Mouse (Mus musculus) heart, adult 18-20 months (tissue): ENCODE data around the gene Dgcr8. TPM values are rescaled to one million over a fixed set of nuclear protein-coding genes. Genes with fewer than 3 reads are reported as not detected.
"Not testable (repeated sequence)": the region's sequence is repeated elsewhere in the genome, so short reads cannot be mapped to it uniquely, and the experiment has no call there.

Experiments
- DNase-seq, 2 experiments: peaks; one replicate each; pipeline ENCODE4 v3.0.0; 2021 to 2022; ENCODE audit warnings: mixed read lengths in 1 of 2
- long read RNA-seq, 2 experiments: library from polyadenylated mRNA; stranded (forward); transcript quantifications; one replicate each; pipeline ENCODE4 v2.0.0; 2021
- total RNA-seq, 2 experiments: library from RNA; stranded (reverse); gene quantifications; 2 replicates each; pipeline ENCODE4 v1.2.3; 2021

Gene Dgcr8
- total RNA-seq = 10 to 100 TPM; 10.9 to 12.4 TPM
- long read RNA-seq, experiment 1, full-length matches to known transcripts = 5 of 15 reads
- long read RNA-seq, experiment 1, partial matches to known transcripts = 2 of 15 reads
- long read RNA-seq, experiment 1, other reads (novel, unspliced or antisense) = 8 of 15 reads
- long read RNA-seq, experiment 2, full-length matches to known transcripts = 2 of 9 reads
- long read RNA-seq, experiment 2, partial matches to known transcripts = 2 of 9 reads
- long read RNA-seq, experiment 2, other reads (novel, unspliced or antisense) = 5 of 9 reads

DNA sequence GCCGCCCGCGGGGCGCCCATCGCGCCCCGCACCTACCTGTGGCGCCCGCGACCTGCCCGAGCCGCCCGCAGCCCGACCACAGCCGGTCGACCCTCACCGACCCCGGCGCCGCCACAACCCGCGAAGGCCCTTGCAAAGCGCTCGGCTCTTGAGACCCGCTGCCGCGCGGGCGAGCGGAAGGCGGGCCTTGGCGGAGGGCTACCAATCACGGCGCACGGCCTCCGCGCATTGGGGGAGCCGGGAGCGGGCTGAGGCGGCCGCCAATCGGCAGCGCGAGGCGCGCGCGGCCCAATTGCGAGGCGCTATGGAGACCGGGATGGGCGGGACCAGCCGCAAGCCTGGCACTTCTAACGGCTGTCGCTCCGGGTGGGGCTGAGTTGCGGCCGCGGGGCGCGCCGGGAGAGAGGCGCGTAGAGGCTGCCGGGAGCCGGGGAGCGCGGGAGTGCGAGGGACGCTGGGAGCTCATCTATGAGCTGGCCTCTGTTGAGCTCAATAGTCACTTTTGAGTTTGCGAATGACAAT, at the start of gene Dgcr8:
TSS of gene Dgcr8 (minus strand) at position 180 of the 522 bp plus-strand sequence.
- peak; percentile 96 to 99 for DNase-seq

DNA sequence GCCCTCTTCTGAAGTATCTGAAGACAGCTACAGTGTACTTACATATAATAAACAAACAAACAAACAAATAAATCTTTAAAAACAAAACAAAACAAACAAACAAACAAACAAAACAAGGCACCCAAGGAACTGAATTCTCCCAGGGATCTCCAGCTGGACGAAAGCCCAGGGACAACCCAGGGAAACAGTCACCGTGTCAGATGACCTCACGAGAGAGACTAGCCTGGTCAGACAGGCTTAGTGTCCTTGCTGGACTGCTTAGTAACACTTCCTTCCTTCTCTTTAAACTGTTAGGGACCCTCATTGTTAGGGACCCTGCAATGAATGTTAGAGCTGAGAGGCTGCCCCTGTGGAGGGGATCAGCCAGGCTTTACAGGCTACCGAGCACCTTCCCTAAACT, 48.2 kb upstream of the Dgcr8 start:
- no peak for DNase-seq

DNA sequence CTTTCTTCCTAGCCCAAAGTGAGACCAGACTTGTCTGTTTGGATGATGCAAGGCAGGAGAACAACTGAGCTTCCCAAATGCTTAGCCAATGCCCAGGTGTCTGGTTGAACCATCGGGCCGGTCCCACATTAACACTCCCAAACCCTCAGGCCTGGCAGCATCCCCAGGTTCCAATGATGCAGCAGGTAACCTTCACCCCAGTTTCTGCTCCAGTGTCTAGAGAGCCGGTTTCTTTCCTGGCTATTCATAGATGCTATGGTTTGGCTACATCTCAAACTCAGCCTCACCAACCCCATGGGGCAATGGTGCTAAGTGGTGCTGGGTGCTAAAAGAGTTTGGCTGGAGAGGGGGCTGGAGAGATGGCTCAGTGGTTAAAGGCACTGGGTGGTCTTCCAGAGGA, 46.9 kb upstream of the Dgcr8 start:
- DNase-seq = peak; percentile 42 to 67

DNA sequence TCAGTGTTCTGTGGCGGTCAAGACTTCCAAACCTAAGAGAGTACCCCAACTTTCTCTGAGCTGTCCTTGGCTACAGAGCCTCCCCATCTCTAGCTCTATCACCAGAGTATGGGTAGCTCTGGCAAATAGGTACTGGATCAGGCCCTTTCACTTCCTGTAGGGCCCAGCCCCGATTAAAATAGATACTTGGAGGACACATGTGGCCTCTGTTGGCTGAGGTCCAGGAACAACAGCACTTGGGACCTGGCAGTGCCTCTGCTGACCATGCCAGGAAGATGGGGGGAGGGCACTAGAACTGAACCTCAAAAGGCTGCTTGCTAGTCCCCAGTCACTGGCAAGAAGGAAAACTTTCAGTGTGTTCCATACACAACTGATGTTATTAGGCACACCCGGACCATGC, 44.9 kb upstream of the Dgcr8 start:
- DNase-seq = peak; percentile 70 to 73

DNA sequence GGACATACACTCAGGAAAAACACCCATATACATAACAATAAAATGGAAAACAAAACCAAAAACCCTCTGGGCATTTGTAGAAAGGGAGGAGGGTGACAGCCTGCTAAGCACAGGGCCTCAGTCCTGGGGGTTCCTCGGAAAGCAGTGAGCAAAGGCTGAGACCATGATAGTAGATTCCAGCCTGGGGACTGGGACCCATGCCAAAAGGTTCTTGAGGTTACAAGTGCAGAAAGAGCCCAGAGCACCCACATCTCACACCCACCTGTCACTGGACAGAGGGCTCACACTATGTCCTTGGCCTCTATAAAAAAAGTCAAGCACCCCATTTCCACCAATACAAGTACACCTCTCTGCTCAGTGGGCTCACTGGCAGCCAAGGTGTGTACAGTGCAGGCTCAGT, 39.5 kb upstream of the Dgcr8 start:
- DNase-seq = no peak

DNA sequence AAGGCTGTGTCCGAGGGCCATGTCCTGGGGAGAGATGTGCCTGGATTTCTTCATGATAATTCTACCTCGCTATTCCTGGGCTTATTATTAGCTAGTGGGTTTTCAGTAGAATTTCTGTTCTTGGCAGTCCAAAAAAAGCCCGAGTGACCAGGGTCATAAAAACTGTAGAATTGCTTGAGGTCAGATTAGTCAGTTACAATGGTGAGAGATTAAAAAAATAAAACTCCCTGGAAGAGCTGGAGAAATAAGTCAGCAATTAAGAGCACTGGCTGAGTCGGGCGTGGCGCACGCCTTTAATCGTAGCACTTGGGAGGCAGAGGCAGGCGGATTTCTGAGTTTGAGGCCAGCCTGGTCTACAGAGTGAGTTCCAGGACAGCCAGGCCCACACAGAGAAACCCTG, 38.9 kb upstream of the Dgcr8 start:
- no peak for DNase-seq

DNA sequence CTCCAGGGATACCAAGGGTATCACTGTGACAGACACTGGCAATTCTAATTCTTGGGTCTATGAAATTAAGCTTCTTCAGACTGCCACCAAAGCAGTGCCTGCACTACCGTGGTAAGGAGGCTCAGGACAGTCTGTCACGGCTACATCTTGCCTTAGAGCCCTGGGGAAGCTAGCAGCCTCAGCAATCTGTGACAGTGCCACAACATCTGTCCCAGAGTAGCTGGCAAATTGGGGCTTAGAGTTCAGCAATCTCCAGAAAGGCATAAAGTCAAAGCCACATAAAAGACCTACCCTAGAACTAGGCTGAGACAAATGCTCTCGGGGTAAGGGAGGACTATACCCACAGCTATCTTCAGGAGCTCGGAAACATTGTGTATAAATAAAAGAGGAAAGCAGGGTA, 36.7 kb upstream of the Dgcr8 start:
- no peak for DNase-seq

GRCm38 (mm10) chr16:18324031-18324430, 35.0 kb upstream of the Dgcr8 start:
- DNase-seq = no peak

DNA sequence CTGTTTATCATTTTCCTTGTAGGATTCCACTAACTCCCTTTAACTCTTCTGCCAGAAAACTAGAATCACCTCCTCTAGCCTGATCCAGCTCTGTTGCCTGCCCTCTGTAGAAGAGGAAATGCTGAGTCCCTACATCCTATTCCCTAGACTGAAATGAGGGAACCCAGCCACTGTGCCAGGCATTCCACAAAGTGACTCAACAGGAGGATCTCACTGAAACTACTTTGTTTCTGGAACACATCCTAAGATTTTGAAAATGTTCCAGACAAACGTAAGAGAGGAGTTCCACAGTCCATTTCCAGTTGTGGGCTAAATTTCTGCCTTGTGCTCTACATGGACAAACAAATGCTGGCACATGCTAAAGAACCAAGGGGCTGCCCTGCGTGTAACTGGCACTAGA, 34.4 kb upstream of the Dgcr8 start:
- no peak for DNase-seq

DNA sequence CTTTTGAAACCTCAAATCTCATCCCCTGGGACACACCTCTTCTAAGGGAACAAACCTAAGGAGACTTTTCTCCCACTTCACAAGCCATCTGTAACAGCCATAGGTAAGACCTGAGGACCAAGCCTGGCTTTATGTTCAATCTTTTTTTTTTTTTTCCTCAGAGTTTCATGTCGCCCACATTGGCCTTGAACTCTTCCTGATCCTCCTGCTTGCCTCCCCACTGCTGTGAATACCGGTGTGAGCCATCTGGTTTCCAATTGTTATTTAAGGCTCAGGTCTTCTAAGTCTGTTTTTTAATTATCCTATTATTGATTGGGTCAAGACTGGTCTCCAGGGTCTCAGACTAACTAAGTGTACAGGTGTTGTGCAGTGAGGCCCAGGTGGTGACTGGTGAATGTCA, 32.4 kb upstream of the Dgcr8 start:
- no peak for DNase-seq

DNA sequence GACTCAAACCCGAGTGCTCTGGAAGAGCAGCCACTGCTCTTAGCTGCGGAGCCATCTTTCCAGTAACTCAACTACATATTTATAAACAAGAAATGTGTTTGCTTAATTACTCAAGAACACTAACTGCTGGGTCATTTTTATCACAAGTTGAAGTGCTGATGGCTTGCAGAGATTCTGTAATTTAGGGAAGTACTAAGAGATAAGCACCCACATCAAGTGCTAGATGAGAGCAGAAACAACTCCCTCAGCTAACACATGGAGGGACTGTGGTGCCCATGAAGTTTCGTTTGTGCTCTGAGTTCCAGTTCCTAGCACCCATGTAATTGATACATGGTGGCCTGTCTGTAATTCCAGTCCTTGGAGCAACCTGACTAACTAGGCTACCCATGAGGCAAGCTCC, 29.9 kb upstream of the Dgcr8 start:
- no peak for DNase-seq

DNA sequence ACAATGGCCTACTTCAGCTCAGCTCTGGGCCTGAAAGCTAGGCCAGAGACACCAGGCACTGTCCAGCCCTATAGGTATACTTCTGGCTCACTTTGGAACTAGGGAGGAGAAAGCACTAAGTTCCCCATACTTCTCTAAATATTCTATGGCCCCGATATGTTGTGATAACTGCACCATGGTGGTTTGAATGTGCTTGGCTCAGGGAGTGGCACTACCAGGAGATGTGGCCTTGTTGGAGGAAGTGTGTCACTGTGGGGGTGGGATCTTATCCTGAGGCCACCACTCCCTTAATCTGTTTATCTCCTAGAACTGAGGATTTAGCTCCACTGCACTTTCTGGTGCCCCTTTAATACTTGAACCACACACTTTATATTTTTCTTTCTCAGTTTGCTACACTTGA, 19.1 kb upstream of the Dgcr8 start:
- DNase-seq = no peak

GRCm38 (mm10) chr16:18289614-18290013, 568 bp upstream of the Dgcr8 start:
- not testable (repeated sequence) for DNase-seq

DNA sequence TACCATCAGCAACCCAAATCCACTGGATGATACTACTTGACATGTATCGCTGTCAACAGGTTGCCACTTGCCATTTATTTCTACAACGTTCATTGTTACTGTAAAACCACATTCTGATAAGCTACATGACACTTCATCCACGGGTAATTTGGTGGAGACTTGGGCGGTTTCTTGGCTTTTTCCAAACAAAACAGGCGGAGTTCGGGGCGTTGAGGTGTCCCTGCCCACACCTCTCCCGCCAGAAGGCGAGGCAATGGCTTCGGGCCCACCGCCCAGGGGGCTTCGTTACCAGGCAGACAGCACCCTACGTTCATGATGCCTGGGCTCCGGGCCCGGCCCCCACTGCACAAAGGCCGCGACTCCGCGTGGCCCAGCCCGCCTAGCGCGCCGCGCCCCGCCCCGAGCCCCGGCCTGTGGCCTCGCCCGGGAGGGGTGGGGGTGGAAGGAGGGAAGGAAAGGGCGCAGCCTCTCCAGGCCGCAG, 425 bp downstream of the Dgcr8 start:
- DNase-seq = no peak

GRCm38 (mm10) chr16:18288166-18288565, 880 bp downstream of the Dgcr8 start:
- no peak for DNase-seq

GRCm38 (mm10) chr16:18275166-18275565, 13.9 kb downstream of the Dgcr8 start:
- DNase-seq = no peak

- DNase-seq = no peak
These were observed 20.9 kb downstream of the Dgcr8 start for GRCm38 (mm10) chr16:18268182-18268581.

- no peak for DNase-seq
These were observed 24.0 kb downstream of the Dgcr8 start for GRCm38 (mm10) chr16:18265024-18265423.

- no peak for DNase-seq
These were observed 30.8 kb downstream of the Dgcr8 start, which contains the start of gene Gm49776 for GRCm38 (mm10) chr16:18258221-18258620. Gm49776 (minus strand) TSS chr16:18258321.

GRCm38 (mm10) chr16:18253866-18254265, 35.2 kb downstream of the Dgcr8 start:
- DNase-seq = no peak

GRCm38 (mm10) chr16:18252736-18253135, 36.3 kb downstream of the Dgcr8 start:
- no peak for DNase-seq

DNA sequence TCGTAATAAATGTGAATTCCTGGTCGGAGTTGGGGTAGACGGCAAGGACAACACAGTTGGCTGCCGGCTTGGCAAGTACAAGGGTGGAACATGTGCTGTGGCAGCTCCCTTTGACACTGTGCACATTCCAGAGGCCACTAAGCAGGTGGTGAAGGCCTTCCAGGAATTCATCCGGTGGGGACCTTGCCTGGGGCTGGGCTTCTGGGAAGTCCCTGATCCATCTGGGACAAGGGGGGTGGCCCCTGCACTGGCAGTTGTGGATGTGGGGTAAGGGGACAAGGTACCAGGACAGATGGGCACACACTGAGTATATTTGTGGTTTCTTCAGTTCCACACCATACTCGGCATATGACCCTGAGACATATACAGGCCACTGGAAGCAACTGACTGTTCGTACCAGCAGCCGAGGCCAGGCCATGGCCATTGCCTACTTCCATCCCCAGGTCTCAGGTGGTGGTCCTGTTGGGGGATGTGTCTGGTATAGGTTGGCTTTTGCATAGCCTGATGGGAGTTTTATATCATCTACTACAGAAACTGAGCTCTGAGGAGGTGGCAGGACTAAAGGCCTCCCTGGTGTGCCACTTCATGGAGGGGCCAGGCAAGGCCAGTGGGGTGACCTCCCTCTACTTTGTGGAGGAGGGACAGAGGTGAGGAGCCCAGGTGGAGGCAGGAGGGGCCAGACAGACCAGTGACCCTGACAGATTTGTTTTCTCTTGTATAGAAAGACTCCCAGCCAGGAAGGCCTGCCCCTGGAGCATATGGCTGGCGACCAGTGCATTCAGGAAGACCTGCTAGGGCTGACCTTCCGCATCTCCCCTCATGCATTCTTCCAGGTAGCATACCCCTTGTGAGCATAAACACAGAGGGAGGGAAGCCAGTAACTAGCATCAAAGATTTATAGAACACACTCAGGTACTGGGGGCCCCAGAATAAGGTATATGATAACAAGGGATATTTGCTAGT, 37.9 kb downstream of the Dgcr8 start:
- no peak for DNase-seq

GRCm38 (mm10) chr16:18250231-18250630, 38.8 kb downstream of the Dgcr8 start:
- no peak for DNase-seq
